Mouse (Mus musculus) heart, embryonic 13.5 days (tissue): ENCODE results near the gene Il18. TPM values are rescaled to one million over a fixed set of nuclear protein-coding genes. Genes with fewer than 3 reads are reported as not detected.
A peak's percentile ranks its signal among the peaks of the same experiment; 100 is the strongest.

Experiments
- ATAC-seq: fragments of 200-750 bp; cut with Nextera tagmentation; 2 replicates; pipeline ENCODE4 v1.8.0; 2017; ENCODE audit warnings: moderate TSS enrichment; ENCODE audit not compliant: insufficient number of reproducible peaks, low FRiP score, low TSS enrichment; ENCODE audit errors: extremely low read depth
- H3K27ac ChIP-seq: fragments of 300-500 bp; sonication (generic); replicated peaks from 2 replicates; pipeline ENCODE4 v1.5.1; 2015; ENCODE audit warnings: moderate library complexity, mild to moderate bottlenecking, inconsistent platforms
- H3K27me3 ChIP-seq: fragments of 300-500 bp; sonication (generic); replicated peaks from 2 replicates; pipeline ENCODE4 v1.6.1; 2015; ENCODE audit warnings: mild to moderate bottlenecking, inconsistent platforms
- H3K36me3 ChIP-seq: fragments of 300-500 bp; sonication (generic); 2 replicates; pipeline ENCODE4 v1.6.1; 2015; ENCODE audit warnings: mild to moderate bottlenecking, inconsistent platforms
- H3K4me1 ChIP-seq: fragments of 300-500 bp; sonication (generic); 2 replicates; pipeline ENCODE4 v1.6.1; 2015; ENCODE audit warnings: inconsistent platforms
- H3K4me2 ChIP-seq: fragments of 300-500 bp; sonication (generic); 2 replicates; pipeline ENCODE4 v1.6.1; 2015; ENCODE audit warnings: inconsistent platforms, mild to moderate bottlenecking, moderate library complexity
- H3K4me3 ChIP-seq: fragments of 300-500 bp; sonication (generic); 2 replicates; pipeline ENCODE4 v1.5.1; 2015; ENCODE audit warnings: moderate library complexity, mild to moderate bottlenecking, inconsistent platforms
- H3K9ac ChIP-seq: fragments of 300-500 bp; sonication (generic); 2 replicates; pipeline ENCODE4 v1.6.1; 2015; ENCODE audit warnings: inconsistent platforms, mild to moderate bottlenecking, moderate library complexity
- H3K9me3 ChIP-seq: fragments of 300-500 bp; sonication (generic); 2 replicates; pipeline ENCODE4 v1.6.1; 2016; ENCODE audit warnings: inconsistent platforms
- WGBS: fragments of 180-500 bp; shearing (Covaris S2); methylation state at CpG from one replicate; pipeline ENCODE4 v1.1.7; 2015; ENCODE audit warnings: mixed read lengths; 5-methylcytosine and 5-hydroxymethylcytosine counted together
- polyA plus RNA-seq: library from polyadenylated mRNA; unstranded; fragments of >200 nt; fragmentation: Nextera tagmentation; extraction: Ambion mirVana; gene quantifications from 2 replicates; pipeline ENCODE4 v1.2.1, GENCODE M21; 2015

Gene Il18
- polyA plus RNA-seq: 5.5 and 7.1 TPM in 2 replicates

DNA sequence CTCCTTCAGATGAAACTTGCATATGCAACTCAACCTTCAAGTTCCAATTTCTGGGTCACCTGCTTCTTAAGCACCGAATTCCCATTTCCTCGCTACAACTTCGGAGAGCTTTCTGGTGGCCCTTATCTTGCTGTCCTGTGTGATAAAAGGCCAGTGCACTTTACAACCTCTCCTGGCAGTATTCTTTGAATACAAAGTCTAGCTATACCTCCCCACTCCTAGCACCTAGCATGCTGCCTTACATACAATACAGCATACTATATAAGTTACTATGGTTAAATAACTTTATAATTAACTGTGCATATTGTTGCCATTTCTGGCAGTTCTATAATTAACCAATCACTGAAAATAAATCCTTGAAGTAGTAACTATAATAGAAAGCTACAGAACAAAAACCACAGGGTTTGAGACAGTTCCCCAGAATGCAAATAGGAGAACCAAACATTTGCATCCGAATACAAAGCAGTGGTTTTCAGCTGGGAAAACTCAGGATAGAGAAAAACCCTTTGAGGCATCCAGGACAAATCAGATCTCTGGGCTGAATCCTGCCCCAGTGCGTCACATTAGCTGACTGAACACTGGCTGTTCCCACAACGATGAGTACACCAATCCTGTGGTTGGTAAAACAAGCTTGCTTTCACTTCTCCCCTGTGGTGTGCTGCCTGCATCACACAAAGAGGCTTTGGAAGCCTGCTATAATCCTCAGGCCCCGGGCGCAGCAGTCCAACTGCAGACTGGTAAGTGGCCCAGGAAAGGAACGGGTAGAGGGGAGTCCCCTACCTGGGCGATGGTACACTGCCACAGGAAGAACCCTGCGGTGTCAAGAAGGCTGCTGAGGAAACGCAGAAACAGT lies at the start of gene Il18:
TSS of gene Il18 (plus strand) at position 587 of the 853 bp plus-strand sequence.
- H3K4me1 ChIP-seq: no peaks in the 10 kb centered on the region
- no peaks in the 10 kb centered on the region for H3K9me3 ChIP-seq
- H3K27ac ChIP-seq: no peak within 1 kb of the TSS
- H3K36me3 ChIP-seq: no peaks in the 10 kb centered on the region
- H3K9ac ChIP-seq: peak within 1 kb of the TSS; percentile 54; the same call in 1 of the 2 replicates
- H3K4me2 ChIP-seq: peak within 1 kb of the TSS; percentile 46
- H3K4me3 ChIP-seq: peak within 1 kb of the TSS; percentile 19
- WGBS: 21% methylated on average over 12 of the region's 12 CpGs
- no peaks in the 10 kb centered on the region for H3K27me3 ChIP-seq
- no peak for ATAC-seq

DNA sequence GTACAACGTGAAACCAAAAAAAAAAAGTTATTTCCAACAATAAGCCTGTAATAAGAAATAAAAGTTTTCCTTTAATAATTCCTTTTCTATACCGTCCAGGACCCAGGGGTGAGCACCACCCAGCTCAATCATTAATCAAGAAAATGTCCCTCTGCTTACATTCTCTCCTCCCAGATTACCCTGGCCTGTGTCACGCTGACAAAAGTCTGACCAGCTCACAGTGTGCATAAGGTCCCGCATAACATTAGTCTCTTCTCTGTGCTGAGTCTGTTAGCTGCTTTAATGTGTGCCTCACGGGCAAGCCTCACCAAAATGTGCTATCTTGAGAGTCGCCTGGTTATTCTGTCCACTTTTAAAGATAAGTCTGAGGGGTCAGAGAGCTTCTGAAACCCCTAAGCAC lies 49.2 kb upstream of the Il18 start:
- WGBS: 46% methylated on average over 6 of the region's 6 CpGs
- Histone ChIP-seq H3K9ac (peak overlapping the region; percentile 50; the same call in 1 of the 2 replicates), H3K4me2 (peak overlapping the region; percentile 22; the same call in 1 of the 2 replicates)

DNA sequence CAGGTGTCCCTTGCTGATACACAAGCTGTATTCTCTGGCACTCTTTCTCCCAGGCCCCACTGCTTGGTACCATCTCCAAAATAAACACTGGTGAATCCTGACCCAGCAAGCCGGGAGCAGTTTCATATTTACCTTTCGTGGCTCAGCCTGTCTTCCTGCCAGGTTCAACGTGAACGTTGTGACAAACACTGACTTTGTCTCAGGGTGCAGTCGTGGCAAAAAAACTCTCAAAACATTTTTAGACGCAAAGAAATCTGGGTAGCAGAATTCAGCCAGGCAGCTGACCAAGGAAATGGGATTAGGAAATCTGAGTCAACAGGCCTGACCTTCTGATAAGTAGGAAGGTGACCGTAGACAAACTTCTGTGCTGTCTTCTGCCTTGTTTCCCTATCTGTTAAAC lies 47.1 kb upstream of the Il18 start:
- Histone ChIP-seq H3K27me3 (no peaks in the 10 kb centered on the region), H3K4me1 (peaks cover 8% of the 10 kb centered on the region; the same call in 1 of the 2 replicates), H3K27ac (no peak overlapping the region), H3K36me3 (no peaks in the 10 kb centered on the region), H3K4me3 (no peak overlapping the region), H3K9ac (no peak overlapping the region), H3K9me3 (no peaks in the 10 kb centered on the region), H3K4me2 (no peak overlapping the region)
- 47% methylated on average over 7 of the region's 7 CpGs for WGBS
- ATAC-seq: no peak

More for the DNA sequence above, 49.2 kb upstream of the Il18 start:
- Histone ChIP-seq H3K4me1 (peaks cover 13% of the 10 kb centered on the region; the same call in 1 of the 2 replicates), H3K9me3 (no peaks in the 10 kb centered on the region), H3K36me3 (no peaks in the 10 kb centered on the region), H3K27ac (no peak overlapping the region), H3K4me3 (no peak overlapping the region), H3K27me3 (no peaks in the 10 kb centered on the region)
- no peak for ATAC-seq

DNA sequence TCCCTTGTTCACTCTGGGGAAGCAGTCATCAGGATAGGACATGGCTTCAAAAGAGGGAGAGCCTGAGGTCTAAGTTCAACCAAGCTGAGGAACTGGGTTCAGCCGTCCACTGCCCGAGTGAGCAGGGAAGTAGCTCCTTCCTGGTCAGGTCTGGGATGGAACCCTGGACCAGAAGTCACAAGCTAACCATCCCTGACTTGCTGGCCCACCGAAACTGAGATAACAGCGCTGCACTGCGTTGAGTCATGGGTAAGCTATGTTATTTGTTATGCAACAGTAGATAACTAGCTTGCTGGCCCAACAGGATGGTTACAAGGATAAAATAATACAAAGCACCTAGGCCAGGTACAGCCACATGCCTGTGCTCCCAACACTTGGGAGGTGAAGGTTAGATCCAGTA lies 39.2 kb upstream of the Il18 start:
- Histone ChIP-seq H3K9ac (no peak overlapping the region), H3K36me3 (peaks cover 2% of the 10 kb centered on the region), H3K4me1 (0 out of 2 replicates have a peak, but pooled peaks cover 3% of the 10 kb centered on the region), H3K27ac (no peak overlapping the region), H3K4me3 (no peak overlapping the region), H3K4me2 (no peak overlapping the region), H3K27me3 (no peaks in the 10 kb centered on the region), H3K9me3 (no peaks in the 10 kb centered on the region)
- no peak for ATAC-seq
- WGBS: 55% methylated on average over 5 of the region's 5 CpGs

DNA sequence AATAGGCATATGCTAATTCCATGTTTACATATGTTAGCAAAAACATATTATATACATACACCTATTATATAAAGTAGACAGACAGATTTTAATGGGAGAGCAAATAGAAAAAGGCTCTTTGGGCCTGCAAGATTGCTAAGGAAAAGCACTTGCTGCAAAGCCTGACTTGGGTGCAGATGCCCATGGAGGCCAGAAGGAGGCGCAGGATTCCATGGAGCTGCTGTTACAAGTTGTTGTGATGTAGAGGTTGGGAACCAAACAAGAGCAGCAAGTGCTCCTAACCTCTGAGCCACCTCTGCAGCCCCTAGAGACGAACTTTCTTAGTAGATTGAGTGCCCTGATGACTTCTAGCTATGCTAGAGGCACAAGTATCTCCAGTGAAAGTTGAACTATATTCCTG lies 35.8 kb upstream of the Il18 start:
- 11% methylated on average over 2 of the region's 2 CpGs for whole genome bisulfite sequencing
- no peak overlapping the region for H3K4me2 ChIP-seq

DNA sequence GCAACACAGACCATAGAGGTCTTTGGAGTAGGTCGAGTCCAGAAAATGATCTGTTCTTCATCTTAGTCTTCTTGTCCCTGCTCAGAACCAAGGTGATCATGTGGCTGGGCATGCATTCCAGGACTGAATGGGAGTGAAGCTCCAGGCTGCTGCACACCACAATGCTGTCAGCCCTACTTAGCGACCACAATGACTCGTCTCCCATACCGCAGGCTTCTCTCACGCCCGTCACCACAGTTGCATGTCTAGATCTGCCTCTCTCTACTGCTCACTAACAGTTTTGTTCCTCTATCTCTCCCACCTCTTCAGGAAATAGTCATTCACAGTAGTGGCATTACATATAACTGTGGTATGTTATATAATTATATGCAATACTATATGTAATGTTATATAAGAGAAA lies 33.9 kb upstream of the Il18 start:
- WGBS: 73% methylated on average over 6 of the region's 6 CpGs
- no peak overlapping the region for H3K27ac ChIP-seq

More for the DNA sequence above, 35.8 kb upstream of the Il18 start:
- Histone ChIP-seq H3K27me3 (no peaks in the 10 kb centered on the region), H3K36me3 (peaks cover 20% of the 10 kb centered on the region), H3K4me1 (0 out of 2 replicates have a peak, but pooled peaks cover 3% of the 10 kb centered on the region), H3K9me3 (no peaks in the 10 kb centered on the region), H3K4me3 (no peak overlapping the region), H3K27ac (no peak overlapping the region), H3K9ac (no peak overlapping the region)
- ATAC-seq: no peak

DNA sequence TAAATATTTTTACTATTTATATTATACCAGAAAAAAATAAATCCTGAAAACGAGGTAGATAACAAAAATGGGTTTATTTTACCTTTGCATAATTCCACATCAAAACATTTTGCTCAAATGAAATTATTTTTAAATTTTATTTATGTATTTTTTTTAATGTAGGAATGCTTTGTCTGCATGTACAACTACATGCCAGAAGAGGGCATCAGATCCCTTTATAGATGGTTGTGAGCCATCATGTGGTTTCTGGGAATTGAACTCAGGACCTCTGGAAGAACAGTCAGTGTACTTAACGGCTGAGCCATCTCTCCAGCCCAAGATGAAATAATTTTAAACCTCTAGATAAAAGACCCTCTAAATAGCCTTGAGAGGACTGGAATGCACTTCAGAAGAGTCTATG lies 33.1 kb upstream of the Il18 start:
- Histone ChIP-seq H3K9me3 (no peaks in the 10 kb centered on the region), H3K27me3 (no peaks in the 10 kb centered on the region), H3K36me3 (peaks cover 36% of the 10 kb centered on the region), H3K4me3 (no peak overlapping the region), H3K4me2 (no peak overlapping the region), H3K9ac (no peak overlapping the region), H3K4me1 (peaks cover 1% of the 10 kb centered on the region), H3K27ac (no peak overlapping the region)
- ATAC-seq: no peak
- 46% methylated on average over 2 of the region's 2 CpGs for WGBS

More for the DNA sequence above, 33.9 kb upstream of the Il18 start:
- H3K4me3 ChIP-seq: no peak overlapping the region
- ATAC-seq: no peak
- H3K9ac ChIP-seq: no peak overlapping the region
- no peaks in the 10 kb centered on the region for H3K27me3 ChIP-seq
- no peaks in the 10 kb centered on the region for H3K9me3 ChIP-seq
- peaks cover 36% of the 10 kb centered on the region for H3K36me3 ChIP-seq
- H3K4me1 ChIP-seq: no peaks in the 10 kb centered on the region
- no peak overlapping the region for H3K4me2 ChIP-seq

DNA sequence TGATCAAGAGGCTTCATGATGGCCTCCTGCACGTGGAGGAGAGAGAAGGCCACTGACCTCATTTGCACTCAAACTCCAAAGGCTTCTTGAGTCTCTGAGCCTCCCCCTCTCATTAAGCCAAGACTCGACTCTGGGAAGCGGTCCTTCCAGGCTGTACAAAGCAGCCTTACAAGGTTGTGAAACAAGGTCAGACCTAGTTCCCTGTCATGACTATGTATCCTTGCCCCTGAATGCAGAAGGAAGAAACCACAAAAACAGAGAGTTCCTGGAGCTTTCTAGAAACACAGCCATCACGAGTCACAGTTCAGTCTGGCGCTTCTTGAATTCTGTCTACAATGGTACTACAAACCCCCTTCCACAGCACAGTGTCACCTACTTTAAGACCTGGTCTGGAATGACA lies 32.1 kb upstream of the Il18 start:
- WGBS: 76% methylated on average over 5 of the region's 5 CpGs
- H3K9ac ChIP-seq: no peak overlapping the region
- no peak overlapping the region for H3K27ac ChIP-seq
- H3K4me1 ChIP-seq: peaks cover 11% of the 10 kb centered on the region
- H3K4me2 ChIP-seq: no peak overlapping the region
- no peak for ATAC-seq
- H3K36me3 ChIP-seq: peaks cover 36% of the 10 kb centered on the region
- H3K27me3 ChIP-seq: no peaks in the 10 kb centered on the region
- no peak overlapping the region for H3K4me3 ChIP-seq
- H3K9me3 ChIP-seq: no peaks in the 10 kb centered on the region

DNA sequence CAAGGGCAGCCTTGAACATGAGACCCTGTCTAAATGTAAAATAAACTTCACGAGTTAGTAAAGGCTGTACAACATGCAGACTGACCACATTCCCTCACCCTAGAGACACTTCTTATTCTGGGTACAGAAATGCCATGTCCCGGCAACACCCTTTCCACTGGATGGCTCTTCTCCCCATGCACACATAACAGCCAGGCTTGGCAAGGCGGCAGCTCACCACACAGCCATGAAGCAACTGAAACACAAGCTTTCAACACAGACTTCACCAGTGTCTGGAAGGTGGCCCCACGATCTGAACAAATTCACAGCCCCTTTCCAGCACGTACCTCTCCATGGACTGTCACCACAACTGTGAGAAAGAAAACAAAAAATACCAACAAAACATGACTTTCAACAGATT lies 29.7 kb upstream of the Il18 start:
- Histone ChIP-seq H3K4me3 (no peak overlapping the region), H3K9ac (no peak overlapping the region), H3K4me2 (no peak overlapping the region), H3K27ac (no peak overlapping the region), H3K36me3 (peaks cover 36% of the 10 kb centered on the region), H3K27me3 (no peaks in the 10 kb centered on the region), H3K4me1 (peaks cover 17% of the 10 kb centered on the region), H3K9me3 (no peaks in the 10 kb centered on the region)
- 83% methylated on average over 5 of the region's 5 CpGs for WGBS
- ATAC-seq: no peak

DNA sequence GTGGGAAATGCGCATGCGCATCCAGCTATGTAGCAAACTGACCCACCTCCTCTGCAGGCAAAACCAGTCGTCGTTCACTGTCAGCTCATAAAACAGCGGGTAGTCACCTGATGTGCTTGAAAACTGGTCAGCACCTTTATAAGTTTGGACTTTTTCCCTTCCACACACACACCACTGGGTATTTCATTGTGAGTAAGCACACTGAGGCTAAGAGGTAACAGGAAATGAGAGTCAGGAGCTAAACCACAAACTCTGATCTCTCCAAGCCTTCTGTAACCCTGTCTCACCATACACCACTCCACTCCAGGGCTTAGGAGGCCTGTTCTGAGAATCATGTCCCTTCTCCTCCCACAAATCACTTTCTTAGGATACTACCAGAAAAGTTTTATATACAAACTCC lies 29.0 kb upstream of the Il18 start:
- 78% methylated on average over 5 of the region's 5 CpGs for WGBS
- no peak overlapping the region for H3K4me3 ChIP-seq

DNA sequence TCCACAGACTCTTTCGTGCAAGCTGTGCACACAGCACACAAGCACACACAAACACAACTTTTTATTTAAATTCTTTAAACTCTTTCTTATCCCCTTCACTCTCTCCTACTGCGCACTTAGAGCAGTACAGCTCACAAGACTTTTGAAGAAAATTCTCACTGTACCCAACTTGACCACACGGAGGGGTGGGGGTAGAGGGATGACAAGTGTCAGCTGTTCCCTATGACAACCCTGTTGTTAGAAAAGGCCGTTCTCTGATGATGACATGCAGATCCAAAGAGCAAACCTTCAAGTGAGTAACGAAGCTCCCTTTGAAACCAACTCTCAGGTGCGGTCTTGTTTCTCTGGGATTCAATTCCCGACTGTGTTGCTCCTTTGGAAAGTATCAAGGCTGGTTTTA lies 26.8 kb upstream of the Il18 start:
- peaks cover 17% of the 10 kb centered on the region for H3K36me3 ChIP-seq
- no peak overlapping the region for H3K27ac ChIP-seq
- H3K4me2 ChIP-seq: peak overlapping the region; percentile 82
- WGBS: 41% methylated on average over 7 of the region's 7 CpGs
- H3K9ac ChIP-seq: peak overlapping the region; percentile 87
- H3K27me3 ChIP-seq: no peaks in the 10 kb centered on the region
- no peak for ATAC-seq
- no peaks in the 10 kb centered on the region for H3K9me3 ChIP-seq
- H3K4me3 ChIP-seq: peak overlapping the region; percentile 83
- H3K4me1 ChIP-seq: peaks cover 17% of the 10 kb centered on the region

More for the DNA sequence above, 29.0 kb upstream of the Il18 start:
- H3K36me3 ChIP-seq: peaks cover 33% of the 10 kb centered on the region
- H3K4me2 ChIP-seq: no peak overlapping the region
- H3K27ac ChIP-seq: no peak overlapping the region
- H3K4me1 ChIP-seq: peaks cover 17% of the 10 kb centered on the region
- H3K9ac ChIP-seq: no peak overlapping the region
- ATAC-seq: no peak
- no peaks in the 10 kb centered on the region for H3K9me3 ChIP-seq
- no peaks in the 10 kb centered on the region for H3K27me3 ChIP-seq
